Mouse (Mus musculus): ENCODE data around the gene Strip2. TPM values are rescaled to one million over a fixed set of nuclear protein-coding genes. Genes with fewer than 3 reads are reported as not detected.

The Strip2 gene
- polyA plus RNA-seq, 1 experiment from 2014 or later, result 0.99 TPM

GRCm38 (mm10) chr6:29891151-29891550 is 25.7 kb upstream of the Strip2 start:
- no peak for ATAC-seq (ENCODE audit: low FRiP score, low TSS enrichment)
- 80% methylated on average over 11 of the region's 11 CpGs for WGBS
- H3K4me3 ChIP-seq (ENCODE audit: low read length), result no peak overlapping the region
- no peaks in the 10 kb centered on the region for H3K9me3 ChIP-seq (ENCODE audit: control insufficient read depth, low read length)
- no peak overlapping the region for H3K27ac ChIP-seq (ENCODE audit: low read depth, low read length)
- H3K4me2 ChIP-seq (replicated peaks; ENCODE audit: low read depth, low read length), result no peak overlapping the region
- H3K27me3 ChIP-seq (ENCODE audit: control insufficient read depth, insufficient read depth, low read length), result no peaks in the 10 kb centered on the region
- H3K9ac ChIP-seq (ENCODE audit: low read depth, low read length), result no peak overlapping the region
- H3K36me3 ChIP-seq (ENCODE audit: control insufficient read depth, insufficient read depth, low read length), result peaks cover 5% of the 10 kb centered on the region; the same call in 1 of the 2 replicates
- no peaks in the 10 kb centered on the region for H3K4me1 ChIP-seq (ENCODE audit: control insufficient read depth, insufficient read depth, low read length)

DNA sequence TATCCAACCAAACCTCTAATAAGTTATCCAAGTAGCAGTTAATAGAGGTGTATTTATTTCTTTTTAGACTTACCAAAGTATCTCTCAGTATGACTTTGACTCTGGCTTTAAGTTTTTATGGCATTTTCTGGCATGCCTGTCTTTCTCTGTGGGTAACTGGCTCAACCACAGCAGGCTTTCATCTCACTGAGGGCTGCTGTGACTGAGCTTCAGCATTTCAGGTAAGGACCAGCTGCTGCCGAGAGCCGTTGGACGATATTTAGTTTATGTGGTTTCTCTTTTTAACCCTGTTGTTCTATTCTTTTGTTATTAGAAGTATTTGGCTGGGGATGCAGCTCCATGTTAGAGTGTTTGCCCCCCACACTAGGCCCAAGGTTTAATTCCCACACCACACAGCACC is 19.8 kb upstream of the Strip2 start:
- Histone ChIP-seq H3K27me3 (ENCODE audit: control insufficient read depth, insufficient read depth, low read length) (no peaks in the 10 kb centered on the region), H3K36me3 (ENCODE audit: control insufficient read depth, insufficient read depth, low read length) (peaks cover 11% of the 10 kb centered on the region; the same call in 1 of the 2 replicates), H3K9me3 (ENCODE audit: control insufficient read depth, low read length) (no peaks in the 10 kb centered on the region), H3K4me1 (ENCODE audit: control insufficient read depth, insufficient read depth, low read length) (no peaks in the 10 kb centered on the region), H3K9ac (ENCODE audit: low read depth, low read length) (no peak overlapping the region), H3K4me2 (replicated peaks; ENCODE audit: low read depth, low read length) (no peak overlapping the region), H3K27ac (ENCODE audit: low read depth, low read length) (no peak overlapping the region), H3K4me3 (ENCODE audit: low read length) (no peak overlapping the region)
- ATAC-seq (ENCODE audit: low FRiP score, low TSS enrichment), result no peak
- WGBS, result 94% methylated on average over 3 of the region's 3 CpGs

DNA sequence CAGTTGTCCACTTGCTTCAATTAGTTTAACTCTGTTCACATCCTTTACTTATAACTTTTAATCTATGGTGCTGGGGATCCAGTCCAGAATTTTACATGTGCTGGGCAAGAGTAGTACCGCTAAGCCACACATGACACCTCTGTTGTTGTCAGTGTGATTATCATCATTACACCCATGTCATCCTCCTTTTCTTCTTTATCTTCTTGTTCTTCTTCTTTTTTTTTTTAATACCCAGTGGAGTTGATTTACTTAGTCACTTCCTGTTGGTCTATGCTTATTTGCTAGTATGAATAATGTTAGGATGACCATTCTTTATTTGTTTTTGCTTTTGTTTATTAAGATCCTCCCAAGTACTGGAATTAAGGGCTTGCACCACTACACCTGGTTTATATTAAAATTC is 15.4 kb upstream of the Strip2 start:
- WGBS, result 98% methylated on average over 1 of the region's 1 CpGs
- Histone ChIP-seq H3K27me3 (ENCODE audit: control insufficient read depth, insufficient read depth, low read length) (no peaks in the 10 kb centered on the region), H3K36me3 (ENCODE audit: control insufficient read depth, insufficient read depth, low read length) (peaks cover 11% of the 10 kb centered on the region; the same call in 1 of the 2 replicates), H3K4me2 (replicated peaks; ENCODE audit: low read depth, low read length) (no peak overlapping the region), H3K4me1 (ENCODE audit: control insufficient read depth, insufficient read depth, low read length) (no peaks in the 10 kb centered on the region), H3K9ac (ENCODE audit: low read depth, low read length) (no peak overlapping the region), H3K4me3 (ENCODE audit: low read length) (no peak overlapping the region), H3K9me3 (ENCODE audit: control insufficient read depth, low read length) (no peaks in the 10 kb centered on the region), H3K27ac (ENCODE audit: low read depth, low read length) (no peak overlapping the region)
- no peak for ATAC-seq (ENCODE audit: low FRiP score, low TSS enrichment)

DNA sequence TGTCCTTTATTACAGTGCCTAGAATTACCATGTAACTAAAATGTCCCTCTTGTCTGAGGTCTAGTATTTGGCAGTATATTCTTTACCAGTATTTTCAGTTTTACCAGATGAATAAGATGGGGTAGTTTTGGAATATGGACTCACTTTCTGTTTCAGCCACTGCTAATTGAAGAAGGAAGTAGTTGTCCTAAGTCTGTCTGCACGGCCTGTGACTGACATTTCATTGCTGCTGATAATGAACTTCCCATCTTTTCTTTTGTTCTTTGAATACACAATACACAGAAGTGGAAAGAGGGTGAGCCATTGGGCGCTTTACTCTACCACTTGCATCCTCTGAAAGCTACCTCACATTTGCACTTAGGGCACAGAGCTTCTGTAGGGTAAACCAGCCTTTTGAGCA is 14.6 kb upstream of the Strip2 start:
- Histone ChIP-seq H3K36me3 (ENCODE audit: control insufficient read depth, insufficient read depth, low read length) (peaks cover 7% of the 10 kb centered on the region; the same call in 1 of the 2 replicates), H3K9ac (ENCODE audit: low read depth, low read length) (no peak overlapping the region), H3K4me1 (ENCODE audit: control insufficient read depth, insufficient read depth, low read length) (no peaks in the 10 kb centered on the region), H3K4me3 (ENCODE audit: low read length) (no peak overlapping the region), H3K27me3 (ENCODE audit: control insufficient read depth, insufficient read depth, low read length) (no peaks in the 10 kb centered on the region), H3K27ac (ENCODE audit: low read depth, low read length) (no peak overlapping the region), H3K4me2 (replicated peaks; ENCODE audit: low read depth, low read length) (no peak overlapping the region), H3K9me3 (ENCODE audit: control insufficient read depth, low read length) (no peaks in the 10 kb centered on the region)
- no peak for ATAC-seq (ENCODE audit: low FRiP score, low TSS enrichment)
- WGBS, result 81% methylated on average over 2 of the region's 2 CpGs

GRCm38 (mm10) chr6:29903343-29903914 is 13.4 kb upstream of the Strip2 start:
- H3K9me3 ChIP-seq (ENCODE audit: control insufficient read depth, low read length), result no peaks in the 10 kb centered on the region
- WGBS, result 94% methylated on average over 3 of the region's 3 CpGs
- no peaks in the 10 kb centered on the region for H3K27me3 ChIP-seq (ENCODE audit: control insufficient read depth, insufficient read depth, low read length)
- no peaks in the 10 kb centered on the region for H3K4me1 ChIP-seq (ENCODE audit: control insufficient read depth, insufficient read depth, low read length)
- peaks cover 11% of the 10 kb centered on the region; the same call in 1 of the 2 replicates for H3K36me3 ChIP-seq (ENCODE audit: control insufficient read depth, insufficient read depth, low read length)
- no peak overlapping the region for H3K27ac ChIP-seq (ENCODE audit: low read depth, low read length)
- no peak overlapping the region for H3K4me3 ChIP-seq (ENCODE audit: low read length)
- H3K9ac ChIP-seq (ENCODE audit: low read depth, low read length), result no peak overlapping the region
- H3K4me2 ChIP-seq (replicated peaks; ENCODE audit: low read depth, low read length), result no peak overlapping the region
- no peak for ATAC-seq (ENCODE audit: low FRiP score, low TSS enrichment)

- WGBS, result 76% methylated on average over 3 of the region's 3 CpGs
- no peak for ATAC-seq (ENCODE audit: low FRiP score, low TSS enrichment)
- Histone ChIP-seq H3K4me3 (ENCODE audit: low read length) (no peak overlapping the region), H3K9me3 (ENCODE audit: control insufficient read depth, low read length) (no peaks in the 10 kb centered on the region), H3K9ac (ENCODE audit: low read depth, low read length) (no peak overlapping the region), H3K4me1 (ENCODE audit: control insufficient read depth, insufficient read depth, low read length) (no peaks in the 10 kb centered on the region), H3K27ac (ENCODE audit: low read depth, low read length) (no peak overlapping the region), H3K36me3 (ENCODE audit: control insufficient read depth, insufficient read depth, low read length) (peaks cover 15% of the 10 kb centered on the region; the same call in 1 of the 2 replicates), H3K4me2 (replicated peaks; ENCODE audit: low read depth, low read length) (no peak overlapping the region), H3K27me3 (ENCODE audit: control insufficient read depth, insufficient read depth, low read length) (no peaks in the 10 kb centered on the region)
Observed at GRCm38 (mm10) chr6:29904281-29904680, 12.5 kb upstream of the Strip2 start.

- WGBS, result 92% methylated on average over 3 of the region's 3 CpGs
- peaks cover 14% of the 10 kb centered on the region; the same call in 1 of the 2 replicates for H3K36me3 ChIP-seq (ENCODE audit: control insufficient read depth, insufficient read depth, low read length)
- H3K9me3 ChIP-seq (ENCODE audit: control insufficient read depth, low read length), result no peaks in the 10 kb centered on the region
- H3K9ac ChIP-seq (ENCODE audit: low read depth, low read length), result no peak overlapping the region
- no peak overlapping the region for H3K27ac ChIP-seq (ENCODE audit: low read depth, low read length)
- H3K4me1 ChIP-seq (ENCODE audit: control insufficient read depth, insufficient read depth, low read length), result no peaks in the 10 kb centered on the region
- H3K4me3 ChIP-seq (ENCODE audit: low read length), result no peak overlapping the region
- peaks cover 1% of the 10 kb centered on the region; the same call in 1 of the 2 replicates for H3K27me3 ChIP-seq (ENCODE audit: control insufficient read depth, insufficient read depth, low read length)
- no peak overlapping the region for H3K4me2 ChIP-seq (replicated peaks; ENCODE audit: low read depth, low read length)
- no peak for ATAC-seq (ENCODE audit: low FRiP score, low TSS enrichment)
Observed at GRCm38 (mm10) chr6:29910631-29911030, 6.2 kb upstream of the Strip2 start.

DNA sequence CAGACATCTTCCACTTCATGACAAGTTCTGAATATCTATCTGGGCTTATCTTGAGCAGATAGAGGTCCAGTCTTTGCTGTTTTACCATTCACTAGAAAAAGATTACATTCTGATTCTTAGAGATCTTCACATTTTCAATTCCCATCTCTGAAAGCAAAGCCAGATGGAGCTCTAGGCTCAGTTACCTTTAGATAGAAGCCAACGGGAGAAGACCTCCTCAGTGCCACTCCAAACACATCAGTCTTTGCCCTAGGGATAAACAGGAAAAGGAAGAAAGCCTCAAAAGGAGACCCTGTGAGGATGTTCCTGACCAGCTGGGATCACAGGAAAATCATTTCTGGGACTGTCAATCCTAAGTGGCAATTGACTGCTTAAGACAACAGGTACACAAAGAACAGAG is 3.1 kb upstream of the Strip2 start:
- H3K4me2 ChIP-seq (replicated peaks; ENCODE audit: low read depth, low read length), result no peak overlapping the region
- peaks cover 20% of the 10 kb centered on the region for H3K27me3 ChIP-seq (ENCODE audit: control insufficient read depth, insufficient read depth, low read length)
- 0 out of 2 replicates have a peak, but pooled peaks cover 3% of the 10 kb centered on the region for H3K4me1 ChIP-seq (ENCODE audit: control insufficient read depth, insufficient read depth, low read length)
- no peak for ATAC-seq (ENCODE audit: low FRiP score, low TSS enrichment)
- no peaks in the 10 kb centered on the region for H3K9me3 ChIP-seq (ENCODE audit: control insufficient read depth, low read length)
- H3K4me3 ChIP-seq (ENCODE audit: low read length), result no peak overlapping the region
- H3K36me3 ChIP-seq (ENCODE audit: control insufficient read depth, insufficient read depth, low read length), result peaks cover 8% of the 10 kb centered on the region; the same call in 1 of the 2 replicates
- H3K27ac ChIP-seq (ENCODE audit: low read depth, low read length), result no peak overlapping the region
- 50% methylated on average over 1 of the region's 1 CpGs for WGBS
- no peak overlapping the region for H3K9ac ChIP-seq (ENCODE audit: low read depth, low read length)

GRCm38 (mm10) chr6:29914136-29914535 is 2.7 kb upstream of the Strip2 start:
- Histone ChIP-seq H3K9me3 (ENCODE audit: control insufficient read depth, low read length) (no peaks in the 10 kb centered on the region), H3K27ac (ENCODE audit: low read depth, low read length) (no peak overlapping the region), H3K27me3 (ENCODE audit: control insufficient read depth, insufficient read depth, low read length) (peaks cover 24% of the 10 kb centered on the region), H3K4me3 (ENCODE audit: low read length) (no peak overlapping the region), H3K4me1 (ENCODE audit: control insufficient read depth, insufficient read depth, low read length) (0 out of 2 replicates have a peak, but pooled peaks cover 3% of the 10 kb centered on the region), H3K9ac (ENCODE audit: low read depth, low read length) (no peak overlapping the region), H3K4me2 (replicated peaks; ENCODE audit: low read depth, low read length) (no peak overlapping the region), H3K36me3 (ENCODE audit: control insufficient read depth, insufficient read depth, low read length) (peaks cover 4% of the 10 kb centered on the region; the same call in 1 of the 2 replicates)
- ATAC-seq (ENCODE audit: low FRiP score, low TSS enrichment), result no peak

Measured in kidney, embryonic 14.5 days (tissue).